Comparison of ENCODE assay signal across 22 mouse cellular contexts in the genomic region with DNA sequence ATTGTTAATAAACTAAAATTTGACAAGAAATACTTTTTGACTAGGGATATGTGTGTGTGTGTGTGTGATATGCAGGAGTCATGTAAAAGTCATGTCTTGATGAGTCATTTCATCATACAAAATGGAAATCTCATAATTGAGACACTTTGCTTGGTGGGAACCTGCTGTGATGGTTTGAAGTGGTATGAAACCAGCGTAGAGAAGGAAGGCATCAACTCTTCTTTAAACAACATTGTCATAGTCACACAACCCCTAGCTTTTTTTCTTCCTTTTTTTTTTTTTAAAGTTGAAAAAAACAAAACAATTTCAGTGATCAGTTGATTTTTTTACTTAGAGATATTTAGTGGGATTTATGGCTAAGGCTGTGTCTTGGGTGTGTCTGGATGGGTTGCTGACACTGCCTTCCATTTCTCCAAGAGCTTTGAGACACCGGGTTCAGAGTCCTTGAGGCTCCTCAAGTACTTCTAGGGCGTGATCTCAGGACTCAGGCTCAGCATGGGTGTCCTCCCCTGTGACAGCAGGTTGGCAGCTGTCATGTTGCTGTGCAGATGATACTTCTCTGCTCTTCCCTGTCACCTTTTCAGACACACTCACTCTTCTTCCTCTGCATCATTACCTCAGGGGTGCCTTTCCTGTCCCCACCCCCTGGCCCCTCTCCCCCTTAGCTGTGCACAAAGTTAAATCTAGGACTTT. TPM values are rescaled to one million over a fixed set of nuclear protein-coding genes. Genes with fewer than 3 reads are reported as not detected.
DNase-seq lines count a peak whose midpoint lies in the region; ATAC-seq and TF ChIP-seq lines count a peak whose summit lies in the region.
"Had no signal": no experiment of that assay in that cellular context is flagged by ENCODE, and none has a peak within 500 bp of the region (broad histone marks: within the 10 kb centered on the region; RNA-seq: fewer than 3 reads in every experiment).

No protein-coding gene starts in this region.

- H3K4me1 ChIP-seq in kidney, adult 2 months (ENCODE audit: control insufficient read depth, insufficient read depth, low read length), result peaks cover 38% of the 10 kb centered on the region
- H3K4me1 ChIP-seq in midbrain, embryonic 12.5 days, result peaks cover 42% of the 10 kb centered on the region
- H3K4me1 ChIP-seq in midbrain, embryonic 16.5 days (ENCODE audit: control insufficient read depth, insufficient read depth, low read length), result peaks cover 46% of the 10 kb centered on the region
- H3K4me1 ChIP-seq in intestine, embryonic 15.5 days (replicated peaks), result peaks cover 39% of the 10 kb centered on the region
- peaks cover 31% of the 10 kb centered on the region for H3K4me1 ChIP-seq in cerebellum, adult 2 months (ENCODE audit: control insufficient read depth, insufficient read depth, low read length)
- H3K4me1 ChIP-seq in hindbrain, postnatal 0 days (ENCODE audit: insufficient read depth, low read length), result peaks cover 16% of the 10 kb centered on the region

- H3K4me3 ChIP-seq in kidney, adult 2 months (ENCODE audit: insufficient read depth, low read depth, low read length), result no peak overlapping the region
- no peak overlapping the region for H3K4me3 ChIP-seq in midbrain, embryonic 12.5 days
- no peak overlapping the region for H3K4me3 ChIP-seq in midbrain, embryonic 16.5 days (ENCODE audit: low read depth, low read length)
- H3K4me3 ChIP-seq in intestine, embryonic 15.5 days (replicated peaks), result no peak overlapping the region
- no peak overlapping the region for H3K4me3 ChIP-seq in cerebellum, adult 2 months (replicated peaks; ENCODE audit: insufficient read depth, low read depth, low read length)
- H3K4me3 ChIP-seq in hindbrain, postnatal 0 days (ENCODE audit: low read length), result no peak overlapping the region
- H3K4me3 ChIP-seq: erythroblast, embryonic 14.5 days; forebrain, embryonic 13.5 days; heart, adult 2 months; limb, embryonic 15.5 days; neural tube, embryonic 13.5 days had no signal

- H3K27me3 ChIP-seq in kidney, adult 2 months (replicated peaks; ENCODE audit: control insufficient read depth, insufficient read depth, low read length), result no peaks in the 10 kb centered on the region
- H3K27me3 ChIP-seq in midbrain, embryonic 12.5 days, result no peaks in the 10 kb centered on the region
- no peaks in the 10 kb centered on the region for H3K27me3 ChIP-seq in midbrain, embryonic 16.5 days (ENCODE audit: control insufficient read depth, insufficient read depth, low read depth, low read length)
- H3K27me3 ChIP-seq in intestine, embryonic 15.5 days (replicated peaks), result no peaks in the 10 kb centered on the region
- no peaks in the 10 kb centered on the region for H3K27me3 ChIP-seq in cerebellum, adult 2 months (ENCODE audit: control insufficient read depth, insufficient read depth, low read length)
- no peaks in the 10 kb centered on the region for H3K27me3 ChIP-seq in hindbrain, postnatal 0 days (ENCODE audit: insufficient read depth, low read length)
- H3K27me3 ChIP-seq: forebrain, embryonic 13.5 days; limb, embryonic 15.5 days; neural tube, embryonic 13.5 days; Patski had no signal

- 66% methylated on average over 3 of the region's 3 CpGs for WGBS in kidney, adult 2 months
- 78% methylated on average over 3 of the region's 3 CpGs for WGBS in midbrain, embryonic 12.5 days
- WGBS in midbrain, embryonic 16.5 days, result 81% methylated on average over 3 of the region's 3 CpGs
- 58% methylated on average over 3 of the region's 3 CpGs for WGBS in intestine, embryonic 15.5 days
- 20% methylated on average over 3 of the region's 3 CpGs for WGBS in cerebellum, adult 2 months
- 57% methylated on average over 3 of the region's 3 CpGs for WGBS in hindbrain, postnatal 0 days

- no peaks in the 10 kb centered on the region for H3K9me3 ChIP-seq in midbrain, embryonic 12.5 days
- no peaks in the 10 kb centered on the region for H3K9me3 ChIP-seq in midbrain, embryonic 16.5 days (replicated peaks; ENCODE audit: control insufficient read depth, low read length, poor library complexity, severe bottlenecking)
- no peaks in the 10 kb centered on the region for H3K9me3 ChIP-seq in intestine, embryonic 15.5 days
- no peaks in the 10 kb centered on the region for H3K9me3 ChIP-seq in hindbrain, postnatal 0 days (ENCODE audit: low read length)
- H3K9me3 ChIP-seq: forebrain, embryonic 13.5 days; limb, embryonic 15.5 days; neural tube, embryonic 13.5 days had no signal

- no peak for TF ChIP-seq POLR2A in kidney, adult 2 months (IDR thresholded peaks at IDR 0.05; ENCODE audit: low read depth, low read length)
- no peak for TF ChIP-seq POLR2A in cerebellum, adult 2 months (IDR thresholded peaks at IDR 0.05; ENCODE audit: borderline replicate concordance, insufficient read depth, low read length)

- no peak overlapping the region for H3K9ac ChIP-seq in midbrain, embryonic 12.5 days (replicated peaks)
- no peak overlapping the region for H3K9ac ChIP-seq in midbrain, embryonic 16.5 days (ENCODE audit: low read depth, low read length)
- no peak overlapping the region for H3K9ac ChIP-seq in intestine, embryonic 15.5 days
- no peak overlapping the region for H3K9ac ChIP-seq in hindbrain, postnatal 0 days (replicated peaks; ENCODE audit: low read length)
- H3K9ac ChIP-seq: forebrain, embryonic 13.5 days; limb, embryonic 15.5 days; lung, embryonic 14.5 days; neural tube, embryonic 13.5 days had no signal

- TF ChIP-seq CTCF in kidney, adult 2 months (conservative IDR thresholded peaks at IDR 0.05; ENCODE audit: insufficient read depth, insufficient read length, low read depth, low read length), result no peak
- no peak for TF ChIP-seq CTCF in cerebellum, adult 2 months (IDR thresholded peaks at IDR 0.05; ENCODE audit: borderline replicate concordance, insufficient read depth, low read depth, low read length)
- no peak for TF ChIP-seq CTCF in hindbrain, postnatal 0 days (IDR thresholded peaks at IDR 0.05; ENCODE audit: low read depth)

- DNase-seq in kidney, adult 2 months, result peak; percentile 46
- no peak for DNase-seq in kidney, postnatal 10 days
- DNase-seq in skeletal muscle tissue, adult 2 months (ENCODE audit: low read depth, low spot score), result peak; percentile 63
- DNase-seq in cerebellum, adult 2 months, result no peak
- no peak for DNase-seq in hindbrain, postnatal 0 days (ENCODE audit: low spot score)
- DNase-seq: adrenal gland, adult 8-10 months; cerebellum, adult 9-11 months; gastrocnemius, postnatal 25 days; heart, adult 2 months; kidney, adult 8-10 months; kidney, postnatal 4 days; lung, embryonic 14.5 days; thymus, adult 18-20 months had no signal

- no peak for ATAC-seq in midbrain, embryonic 12.5 days (ENCODE audit: low FRiP score, low read depth)
- ATAC-seq in midbrain, embryonic 16.5 days, result no peak
- ATAC-seq in intestine, embryonic 15.5 days, result peak; percentile 23; the same call in 1 of the 2 replicates
- ATAC-seq in hindbrain, postnatal 0 days, result no peak
- ATAC-seq: forebrain, embryonic 13.5 days; hindbrain, embryonic 16.5 days; Patski had no signal

- no peak overlapping the region for H3K4me2 ChIP-seq in midbrain, embryonic 12.5 days (replicated peaks)
- no peak overlapping the region for H3K4me2 ChIP-seq in midbrain, embryonic 16.5 days (ENCODE audit: low read length)
- H3K4me2 ChIP-seq in intestine, embryonic 15.5 days (replicated peaks), result peak overlapping the region; percentile 30; the same call in 1 of the 2 replicates
- H3K4me2 ChIP-seq in hindbrain, postnatal 0 days (ENCODE audit: low read depth, low read length), result no peak overlapping the region
- H3K4me2 ChIP-seq: limb, embryonic 15.5 days; lung, embryonic 14.5 days; neural tube, embryonic 13.5 days had no signal

- H3K27ac ChIP-seq in kidney, adult 2 months (ENCODE audit: insufficient read depth, low read depth, low read length), result no peak overlapping the region
- H3K27ac ChIP-seq in midbrain, embryonic 12.5 days (replicated peaks), result 0 out of 2 replicates have a peak overlapping the region, but pooled peaks have one; percentile 20
- no peak overlapping the region for H3K27ac ChIP-seq in midbrain, embryonic 16.5 days (ENCODE audit: low read length)
- peak overlapping the region; percentile 67 for H3K27ac ChIP-seq in intestine, embryonic 15.5 days
- no peak overlapping the region for H3K27ac ChIP-seq in cerebellum, adult 2 months (ENCODE audit: insufficient read depth, low read length)
- H3K27ac ChIP-seq in hindbrain, postnatal 0 days, result no peak overlapping the region
- H3K27ac ChIP-seq: forebrain, embryonic 13.5 days; heart, adult 2 months; limb, embryonic 15.5 days; neural tube, embryonic 13.5 days had no signal

- no peaks in the 10 kb centered on the region for H3K36me3 ChIP-seq in kidney, adult 2 months (ENCODE audit: control insufficient read depth, insufficient read depth, low read length)
- no peaks in the 10 kb centered on the region for H3K36me3 ChIP-seq in midbrain, embryonic 12.5 days
- H3K36me3 ChIP-seq in midbrain, embryonic 16.5 days (ENCODE audit: control insufficient read depth, insufficient read depth, low read length), result no peaks in the 10 kb centered on the region
- H3K36me3 ChIP-seq in intestine, embryonic 15.5 days, result no peaks in the 10 kb centered on the region
- no peaks in the 10 kb centered on the region for H3K36me3 ChIP-seq in hindbrain, postnatal 0 days (ENCODE audit: insufficient read depth, low read length)
- H3K36me3 ChIP-seq: limb, embryonic 15.5 days; neural tube, embryonic 13.5 days had no signal

RNA-seq across cellular contexts. Expression of a gene that starts 4.4 kb away (rescaled TPM):
- polyA plus RNA-seq in kidney, adult 2 months (2012; rRNA removed), result 25.5 and 27.2 TPM in 2 replicates
- 9.5 and 10.0 TPM in 2 replicates for polyA plus RNA-seq in midbrain, embryonic 12.5 days (2016; fragmentation: Nextera tagmentation; extraction: Ambion mirVana)
- 12.0 and 12.4 TPM in 2 replicates for polyA plus RNA-seq in midbrain, embryonic 16.5 days (2015; fragmentation: Nextera tagmentation; extraction: Ambion mirVana)
- polyA plus RNA-seq in intestine, embryonic 15.5 days (2015; fragmentation: Nextera tagmentation; extraction: Ambion mirVana), result 8.1 and 8.7 TPM in 2 replicates
- polyA plus RNA-seq in cerebellum, adult 2 months (2012; rRNA removed), result 41.7 and 42.8 TPM in 2 replicates
- 81.9 and 91.5 TPM in 2 replicates for total RNA-seq in hindbrain, postnatal 0 days (2014; rRNA removed)
- polyA plus RNA-seq in hindbrain, postnatal 0 days (2015; fragmentation: Nextera tagmentation; extraction: Ambion mirVana), result 12.5 and 13.0 TPM in 2 replicates

RNA-seq across cellular contexts. Expression of a gene that starts 47.5 kb away (rescaled TPM):
- polyA plus RNA-seq in kidney, adult 2 months (2012; rRNA removed), result 31.4 and 34.8 TPM in 2 replicates
- 59.4 and 60.6 TPM in 2 replicates for polyA plus RNA-seq in midbrain, embryonic 12.5 days (2016; fragmentation: Nextera tagmentation; extraction: Ambion mirVana)
- 80.6 and 83.5 TPM in 2 replicates for polyA plus RNA-seq in midbrain, embryonic 16.5 days (2015; fragmentation: Nextera tagmentation; extraction: Ambion mirVana)
- polyA plus RNA-seq in intestine, embryonic 15.5 days (2015; fragmentation: Nextera tagmentation; extraction: Ambion mirVana), result 61.5 and 63.1 TPM in 2 replicates
- 54.8 and 57.8 TPM in 2 replicates for polyA plus RNA-seq in cerebellum, adult 2 months (2012; rRNA removed)
- total RNA-seq in hindbrain, postnatal 0 days (2014; rRNA removed), result 64.8 and 68.1 TPM in 2 replicates
- polyA plus RNA-seq in hindbrain, postnatal 0 days (2015; fragmentation: Nextera tagmentation; extraction: Ambion mirVana), result 59.6 and 63.6 TPM in 2 replicates

Comparison
In these comparisons a context has a peak if more than half of its experiments do, and no peak if none do; other contexts are left out.
1. DNase-seq: peak in kidney, adult 2 months (single experiment) and skeletal muscle tissue, adult 2 months (single experiment); none in kidney, postnatal 10 days (single experiment), cerebellum, adult 2 months (0 of 2) and hindbrain, postnatal 0 days (single experiment).
2. H3K27ac ChIP-seq: peak in midbrain, embryonic 12.5 days (single experiment) and intestine, embryonic 15.5 days (single experiment); none in kidney, adult 2 months (single experiment), midbrain, embryonic 16.5 days (single experiment), cerebellum, adult 2 months (single experiment) and hindbrain, postnatal 0 days (single experiment).